Mouse (Mus musculus) adrenal gland, postnatal 10 days (tissue): Measurements from ENCODE around the gene Dap3. TPM values are rescaled to one million over a fixed set of nuclear protein-coding genes. Genes with fewer than 3 reads are reported as not detected.
A peak's percentile ranks its signal among the peaks of the same experiment; 100 is the strongest.
"Not testable (repeated sequence)": the region's sequence is repeated elsewhere in the genome, so short reads cannot be mapped to it uniquely, and the experiment has no call there.

Source experiments
- DNase-seq: peaks from one replicate; pipeline ENCODE4 v3.0.0; 2021; ENCODE audit warnings: mixed read lengths
- total RNA-seq, 2 experiments: library from RNA; stranded (reverse); gene quantifications; 2 replicates each; pipeline ENCODE4 v1.2.3; 2021

Gene Dap3
- total RNA-seq, 2 experiments from 2014 or later: 114 to 128 TPM

- DNase-seq: peak; percentile 95
Measured at GRCm38 (mm10) chr3:88913511-88914383, 37.2 kb downstream of the Dap3 start, which contains the start of gene Msto1. Gene Msto1, minus strand, starts transcription at chr3:88913999.

- DNase-seq: no peak
Measured at GRCm38 (mm10) chr3:88912585-88912984, 38.4 kb downstream of the Dap3 start.

DNA sequence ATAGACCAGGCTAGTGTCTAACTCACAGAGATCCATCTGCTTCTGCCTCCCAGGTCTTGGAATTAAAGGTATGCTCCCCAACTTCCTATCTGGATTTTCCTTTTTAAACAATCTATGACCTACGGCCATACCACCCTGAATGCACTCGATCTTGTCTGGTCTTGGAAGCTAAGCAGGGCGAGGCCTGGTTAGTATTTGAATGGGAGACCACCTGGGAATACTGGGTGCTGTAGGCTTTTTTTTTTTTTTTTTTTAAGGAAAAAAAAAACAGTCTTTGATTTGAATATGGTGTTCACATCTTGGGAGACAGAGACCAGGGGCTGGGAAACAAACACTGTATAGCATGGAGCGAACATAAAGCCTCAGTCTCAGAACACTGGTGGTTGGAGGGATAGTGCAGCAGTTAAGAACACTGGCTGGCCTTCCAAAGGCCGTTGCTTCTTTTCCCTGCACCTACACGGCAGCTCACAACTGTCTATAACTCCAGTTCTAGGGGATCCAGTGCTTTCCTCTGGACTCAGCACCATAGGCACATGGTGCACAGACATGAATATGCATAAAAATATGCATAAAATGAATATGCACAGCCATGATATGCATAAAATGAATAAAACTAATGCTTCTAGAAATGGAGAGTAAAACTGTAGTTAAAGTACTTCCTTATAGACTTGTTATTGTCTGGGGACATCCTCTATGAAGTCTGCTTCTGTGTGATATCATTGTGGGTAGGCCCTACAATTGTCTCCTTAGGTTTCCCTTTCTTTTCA, 44.4 kb downstream of the Dap3 start:
- no peak for DNase-seq

DNA sequence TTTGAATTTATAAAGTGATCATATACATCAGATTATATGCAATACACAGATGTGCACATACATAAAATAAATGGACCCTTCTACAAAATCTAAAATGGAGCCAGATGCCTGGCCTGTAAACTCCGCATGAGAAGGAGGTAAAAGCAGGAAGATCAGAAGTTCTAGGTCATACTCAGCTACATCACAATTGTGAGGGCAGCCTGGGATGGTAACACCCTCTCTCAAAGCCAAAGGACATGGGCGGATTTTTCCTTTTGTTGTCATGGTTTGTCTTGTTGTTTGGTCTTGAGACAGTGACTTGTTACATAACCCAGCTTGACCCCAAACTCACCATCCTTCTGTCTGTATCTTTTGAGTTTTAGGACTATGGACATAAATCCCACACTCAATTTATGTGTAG, 45.2 kb downstream of the Dap3 start:
- no peak for DNase-seq

- no peak for DNase-seq
Measured at GRCm38 (mm10) chr3:88905209-88905608, 45.8 kb downstream of the Dap3 start.

DNA sequence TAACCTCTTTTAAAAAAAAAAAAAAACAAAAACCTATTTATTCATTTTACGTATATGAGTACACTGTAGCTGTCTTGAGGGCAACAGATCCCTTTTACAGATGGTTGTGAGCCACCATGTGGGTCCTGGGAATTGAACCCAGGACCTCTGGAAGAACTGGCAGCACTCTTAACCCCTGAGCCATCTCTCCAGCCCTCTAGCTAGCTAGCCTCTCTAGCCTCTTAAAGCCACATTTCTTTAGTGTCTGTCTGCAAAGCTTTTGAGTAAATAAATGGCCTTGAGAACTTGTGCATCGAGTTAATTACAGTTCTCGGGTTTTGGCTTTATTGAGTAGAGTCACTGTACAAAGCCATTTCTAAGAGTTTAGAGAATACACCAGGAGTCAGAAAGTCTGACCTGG, 46.2 kb downstream of the Dap3 start:
- no peak for DNase-seq

DNA sequence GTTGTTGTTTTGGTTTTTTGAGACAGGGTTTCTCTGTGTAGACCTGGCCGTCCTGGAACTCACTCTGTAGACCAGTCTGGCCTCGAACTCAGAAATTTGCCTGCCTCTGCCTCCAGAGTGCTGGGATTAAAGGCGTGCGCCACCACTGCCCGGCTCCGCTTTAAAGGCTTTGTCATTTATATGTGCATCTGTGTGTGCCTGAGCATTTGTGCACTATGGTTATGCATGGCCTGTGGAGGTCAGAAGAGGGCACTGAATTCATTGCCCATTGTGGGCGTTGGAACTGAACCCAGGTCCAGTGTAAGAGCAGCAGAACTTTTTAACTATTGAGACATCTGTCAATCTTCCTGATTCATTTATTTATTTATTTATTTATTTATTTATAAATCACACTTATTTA, 58.0 kb downstream of the Dap3 start:
- not testable (repeated sequence) for DNase-seq

- DNase-seq: not testable (repeated sequence)
Measured at GRCm38 (mm10) chr3:88882536-88882935, 68.4 kb downstream of the Dap3 start.

Other genes starting within 250 kb of the Dap3 start
- 10 to 100 TPM; 39.0 to 44.9 TPM for gene Rit1, start 234.3 kb downstream of the Dap3 start, total RNA-seq
- gene Syt11, start 176.0 kb downstream of the Dap3 start, total RNA-seq: 10 to 100 TPM; 10.5 to 18.4 TPM
- gene Gon4l, start 116.0 kb downstream of the Dap3 start, total RNA-seq: 10 to 100 TPM; 22.7 to 29.2 TPM
- gene Msto1, start 37.2 kb downstream of the Dap3 start, total RNA-seq: 10 to 100 TPM; 23.9 to 27.2 TPM
- 10 to 100 TPM; 34.4 to 44.4 TPM for gene Ash1l, start 559 bp downstream of the Dap3 start, total RNA-seq
- 10 to 100 TPM; 19.2 to 23.2 TPM for gene Rusc1, start 142.1 kb upstream of the Dap3 start, total RNA-seq
- not detected for gene Gm43738, start 149.9 kb upstream of the Dap3 start, total RNA-seq
- 10 to 100 TPM; 56.9 to 70.2 TPM for gene Fdps, start 150.8 kb upstream of the Dap3 start, total RNA-seq
- 10 to 100 TPM; 15.2 to 41.1 TPM for gene Pklr, start 185.0 kb upstream of the Dap3 start, total RNA-seq
- 1 to 10 TPM; 2.2 to 5.7 TPM for gene Hcn3, start 209.0 kb upstream of the Dap3 start, total RNA-seq
- 10 to 100 TPM; 42.0 to 65.6 TPM for gene Clk2, start 213.6 kb upstream of the Dap3 start, total RNA-seq
- 10 to 100 TPM; 67.9 to 72.7 TPM for gene Scamp3, start 226.3 kb upstream of the Dap3 start, total RNA-seq
- gene Fam189b, start 232.0 kb upstream of the Dap3 start, total RNA-seq: 10 to 100 TPM; 16.2 to 24.8 TPM